Mouse (Mus musculus) spleen, postnatal 4 days (tissue): ENCODE data around the gene Dctpp1.

ENCODE experiments used
- DNase-seq, 2 experiments: peaks; one replicate each; pipeline ENCODE4 v3.0.0; 2022; ENCODE audit warnings: low spot score in 2 of 2

Dctpp1 gene

GRCm38 (mm10) chr7:127211014-127211745 is 49.3 kb downstream of the Dctpp1 start:
- DNase-seq, result peak in 1 of 2 experiments; percentile 62

- peak in 1 of 2 experiments; percentile 67 for DNase-seq
Measured at GRCm38 (mm10) chr7:127210266-127210665, 50.2 kb downstream of the Dctpp1 start.

DNA sequence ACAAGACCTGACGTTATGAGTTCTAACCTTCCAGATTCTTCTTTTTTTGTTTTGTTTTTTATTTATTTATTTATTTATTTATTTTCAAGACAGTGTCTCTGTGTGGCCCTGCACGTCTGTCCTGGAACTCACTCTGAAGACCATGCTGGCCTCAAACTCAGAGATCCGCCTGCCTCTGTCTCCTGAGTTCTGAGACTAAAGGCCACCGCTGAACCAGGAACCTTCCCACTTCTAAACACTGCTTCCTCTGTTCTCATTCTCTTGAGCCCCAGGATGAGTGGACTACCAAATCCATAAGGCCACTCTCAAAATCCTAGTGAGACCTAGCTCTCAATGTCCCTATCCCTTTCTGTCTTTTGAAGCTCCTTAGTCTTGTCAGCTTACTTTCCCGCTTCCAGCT is 50.7 kb downstream of the Dctpp1 start:
- peak in 1 of 2 experiments; percentile 62 for DNase-seq

GRCm38 (mm10) chr7:127208553-127209438 is 51.7 kb downstream of the Dctpp1 start, which contains the start of gene Mylpf:
Mylpf (plus strand) TSS chr7:127208890.
- DNase-seq, result peak; percentile 90 to 95

DNA sequence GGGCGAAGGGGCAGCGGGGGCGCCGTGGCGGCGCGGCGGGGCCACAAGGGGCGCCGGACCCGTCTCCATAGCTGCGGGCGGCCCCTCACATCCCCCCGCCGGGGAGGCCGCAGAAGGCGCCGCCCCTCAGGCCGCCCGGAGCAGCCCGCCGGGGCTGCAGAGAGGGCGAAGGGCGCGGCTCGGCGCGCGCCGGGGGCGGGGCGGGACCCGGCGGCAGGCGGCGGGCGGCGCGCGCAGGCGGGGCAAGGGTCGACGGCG is 52.3 kb downstream of the Dctpp1 start, which contains the start of gene Tbc1d10b:
TSS of gene Tbc1d10b (minus strand) at position 174 of the 258 bp plus-strand sequence.
- no peak for DNase-seq

DNA sequence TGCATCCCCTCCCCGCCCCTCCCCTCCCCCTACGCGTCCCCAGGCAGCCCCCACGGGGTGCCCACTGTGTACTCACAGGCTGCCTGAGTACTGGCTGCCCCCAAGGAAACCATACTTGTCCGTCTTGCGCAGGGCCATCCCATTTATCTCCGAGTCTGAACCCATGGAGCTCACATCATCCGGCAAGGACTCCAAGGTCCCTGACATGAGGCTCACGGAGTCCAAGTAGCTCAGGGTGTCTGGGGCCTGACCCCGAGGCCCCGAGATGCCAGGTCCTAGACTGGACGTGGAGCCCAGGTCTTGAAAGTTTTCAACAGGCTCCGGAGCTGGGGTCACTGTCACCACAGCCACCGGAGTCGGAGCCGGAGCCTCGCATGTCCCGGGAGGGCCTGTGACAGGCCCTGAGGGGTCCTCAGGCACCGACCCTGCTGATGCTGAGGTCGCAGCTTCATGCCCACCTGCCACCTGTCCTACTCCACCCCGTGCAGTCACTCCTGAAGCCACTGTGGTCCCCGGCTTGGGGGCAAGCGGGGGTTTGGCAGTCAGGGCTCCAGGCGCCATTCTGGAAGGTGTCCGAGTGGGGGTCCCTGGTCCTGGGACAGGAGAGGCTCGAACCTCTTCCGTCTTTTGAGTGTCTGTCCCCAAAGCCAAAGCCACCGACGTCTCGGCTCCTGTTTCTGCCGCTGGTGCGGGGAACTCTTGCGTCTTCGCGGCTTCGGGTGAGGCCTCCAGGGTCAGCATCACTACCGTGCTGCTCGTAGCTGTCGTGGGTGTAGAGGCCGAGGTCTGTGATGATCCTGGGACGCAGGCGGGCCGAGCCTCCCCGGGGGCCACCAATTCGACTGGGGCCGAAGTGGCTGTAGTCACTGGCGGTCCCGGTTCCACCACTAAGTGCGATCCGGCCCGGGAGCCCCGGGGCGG is 52.9 kb downstream of the Dctpp1 start:
- DNase-seq, result peak; percentile 62 to 84
